Mouse (Mus musculus): ENCODE data around the gene Nat8f3. TPM values are rescaled to one million over a fixed set of nuclear protein-coding genes. Genes with fewer than 3 reads are reported as not detected.
"Not testable (repeated sequence)": the region's sequence is repeated elsewhere in the genome, so short reads cannot be mapped to it uniquely, and the experiment has no call there.

Nat8f3 gene
- under 1 TPM in 1 of 2 experiments, not detected in 1; 0.39 TPM for polyA plus RNA-seq (2017; shearing (Covaris generic))

DNA sequence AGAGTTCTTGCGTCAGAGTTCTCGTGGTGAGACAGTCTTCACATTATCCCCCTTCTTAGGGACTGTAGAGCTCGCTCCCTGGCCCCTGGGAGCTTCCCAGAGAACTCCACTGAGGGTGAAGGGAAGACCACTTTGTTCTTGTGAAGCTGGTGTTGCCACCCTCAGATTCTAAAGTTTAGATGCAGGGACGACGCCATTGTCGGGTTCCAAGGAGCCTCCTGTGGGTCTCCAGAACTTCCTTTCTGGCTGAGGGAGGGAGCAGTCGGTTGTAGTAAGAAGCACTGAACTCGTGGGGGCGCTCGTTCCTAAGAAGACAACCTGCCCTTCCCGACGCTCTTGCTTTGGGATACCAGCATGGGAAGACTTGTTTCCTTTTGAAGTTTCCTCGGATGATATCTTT is at the start of gene Nat8f3:
Nat8f3 (minus strand) TSS at position 223 of the 400 bp plus-strand sequence.
- not testable (repeated sequence) for ATAC-seq

DNA sequence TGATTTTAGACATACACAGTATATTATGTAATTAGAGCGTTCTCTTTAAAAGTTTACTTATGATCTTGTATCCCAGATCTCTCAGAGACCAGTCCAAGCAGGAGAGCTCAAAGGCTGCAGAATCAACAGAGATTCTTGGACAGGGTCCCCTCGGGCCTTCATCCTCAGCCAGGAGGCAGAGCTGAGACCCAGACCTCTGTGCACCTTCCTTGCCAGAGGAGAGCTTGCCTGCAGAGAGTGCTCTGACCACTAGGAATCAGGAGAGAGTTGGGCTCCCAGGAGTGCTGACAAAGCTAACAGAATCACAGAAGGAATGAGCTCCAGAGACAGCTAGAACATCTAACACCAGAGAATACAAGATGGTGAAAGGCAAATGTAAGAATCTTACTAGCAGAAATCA is 47.8 kb upstream of the Nat8f3 start:
- no peak for ATAC-seq

DNA sequence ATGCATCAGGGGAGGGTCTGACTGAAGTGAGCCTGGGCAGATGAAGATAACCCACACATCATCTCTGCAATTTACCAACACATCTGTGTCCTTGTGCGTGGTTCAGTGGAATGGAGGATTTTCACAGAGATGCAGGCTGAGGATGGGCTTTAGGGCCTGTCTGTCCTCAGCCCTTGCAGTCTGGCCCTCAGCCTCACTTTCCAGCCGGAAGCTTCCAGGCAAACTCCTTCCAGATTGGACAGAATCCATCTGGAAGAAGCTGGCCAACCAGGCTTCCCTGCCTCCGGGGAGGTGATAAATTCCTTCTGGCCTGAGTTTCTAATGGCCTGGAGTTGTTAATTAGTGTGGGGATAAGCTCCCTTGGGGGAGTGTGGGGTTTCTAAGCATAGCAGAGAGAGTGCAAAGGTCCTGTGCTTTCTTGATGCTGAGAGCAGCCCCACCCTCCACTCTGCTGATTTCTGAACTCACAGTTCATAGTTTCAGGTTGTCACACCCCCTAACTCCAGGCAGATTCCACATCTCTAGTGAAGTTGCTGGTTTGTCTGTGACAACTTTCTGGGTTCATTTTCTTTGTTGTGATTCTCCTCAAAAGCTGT is 45.5 kb upstream of the Nat8f3 start:
- not testable (repeated sequence) for ATAC-seq

- not testable (repeated sequence) for ATAC-seq
These were observed 45.0 kb upstream of the Nat8f3 start for GRCm38 (mm10) chr6:85810514-85810913.

DNA sequence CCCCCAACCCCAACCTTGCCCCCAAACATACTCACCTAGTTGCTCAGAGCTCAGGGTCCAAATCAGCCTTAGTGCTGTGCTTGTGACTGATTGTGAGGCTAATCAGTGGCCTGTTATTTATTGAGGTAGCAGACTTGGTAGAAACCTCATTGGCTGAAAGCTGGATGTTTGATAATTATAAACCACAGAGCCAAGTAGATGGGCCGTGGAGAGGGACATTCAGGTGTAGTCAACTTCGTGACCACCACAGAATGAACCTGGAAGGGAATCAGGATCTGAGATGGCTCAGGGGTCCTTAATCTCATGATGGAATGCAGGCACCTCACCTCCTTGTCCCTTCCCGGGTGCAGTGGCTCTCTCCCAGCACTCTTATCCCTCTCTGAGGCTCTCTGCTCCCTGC is 44.2 kb upstream of the Nat8f3 start:
- ATAC-seq: not testable (repeated sequence)

DNA sequence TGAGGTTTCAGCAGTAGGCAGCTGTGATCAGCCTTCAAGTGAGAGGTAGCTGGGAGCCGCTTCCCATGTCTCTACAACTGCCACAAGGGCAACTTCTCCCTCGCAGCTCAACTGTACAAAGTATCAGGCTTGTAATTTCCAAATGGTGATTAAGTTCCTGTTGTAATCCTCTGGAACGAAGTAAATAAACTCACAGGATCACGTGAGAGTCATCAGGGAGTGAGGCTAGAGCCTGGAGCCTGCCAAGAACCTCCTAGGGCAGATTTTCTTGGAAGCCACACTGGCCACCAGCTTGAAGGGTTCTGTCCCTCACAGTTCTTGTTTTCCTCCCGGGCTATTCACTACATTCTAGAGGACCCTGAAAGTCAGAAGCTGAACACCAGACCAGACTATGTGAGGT is 37.6 kb upstream of the Nat8f3 start:
- not testable (repeated sequence) for ATAC-seq

- not testable (repeated sequence) for ATAC-seq
These were observed 2.2 kb downstream of the Nat8f3 start for GRCm38 (mm10) chr6:85763127-85764070.

GRCm38 (mm10) chr6:85762678-85763077 is 2.9 kb downstream of the Nat8f3 start:
- not testable (repeated sequence) for ATAC-seq

DNA sequence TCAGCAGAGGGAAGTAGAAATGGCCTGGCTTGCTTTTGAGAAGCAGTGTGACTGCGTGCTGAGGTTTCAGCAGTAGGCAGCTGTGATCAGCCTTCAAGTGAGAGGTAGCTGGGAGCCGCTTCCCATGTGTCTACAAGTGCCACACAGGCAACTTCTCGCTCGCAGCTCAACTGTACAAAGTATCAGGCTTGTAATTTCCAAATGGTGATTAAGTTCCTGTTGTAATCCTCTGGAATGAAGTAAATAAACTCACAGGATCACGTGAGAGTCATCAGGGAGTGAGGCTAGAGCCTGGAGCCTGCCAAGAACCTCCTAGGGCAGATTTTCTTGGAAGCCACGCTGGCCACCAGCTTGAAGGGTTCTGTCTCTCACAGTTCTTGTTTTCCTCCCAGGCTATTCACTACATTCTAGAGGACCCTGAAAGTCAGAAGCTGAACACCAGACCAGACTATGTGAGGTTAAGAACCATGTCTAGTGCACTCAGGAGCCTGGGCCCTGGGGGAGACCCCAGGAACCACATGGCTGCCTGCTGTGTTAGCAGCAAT is 9.8 kb downstream of the Nat8f3 start:
- not testable (repeated sequence) for ATAC-seq

DNA sequence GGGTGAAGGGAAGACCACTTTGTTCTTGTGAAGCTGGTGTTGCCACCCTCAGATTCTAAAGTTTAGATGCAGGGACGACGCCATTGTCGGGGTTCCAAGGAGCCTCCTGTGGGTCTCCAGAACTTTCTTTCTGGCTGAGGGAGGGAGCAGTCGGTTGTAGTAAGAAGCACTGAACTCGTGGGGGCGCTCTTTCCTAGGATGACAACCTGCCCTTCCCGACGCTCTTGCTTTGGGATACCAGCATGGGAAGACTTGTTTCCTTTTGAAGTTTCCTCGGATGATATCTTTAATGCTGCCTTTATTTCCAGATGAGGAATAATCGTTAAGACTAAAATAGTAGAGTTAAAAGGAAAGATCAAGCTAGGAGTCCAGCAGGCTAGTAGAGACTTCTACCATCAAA is 52.4 kb downstream of the Nat8f3 start, which contains the start of gene Nat8f7:
Nat8f7 (minus strand) TSS at position 101 of the 400 bp plus-strand sequence.
- not testable (repeated sequence) for ATAC-seq

DNA sequence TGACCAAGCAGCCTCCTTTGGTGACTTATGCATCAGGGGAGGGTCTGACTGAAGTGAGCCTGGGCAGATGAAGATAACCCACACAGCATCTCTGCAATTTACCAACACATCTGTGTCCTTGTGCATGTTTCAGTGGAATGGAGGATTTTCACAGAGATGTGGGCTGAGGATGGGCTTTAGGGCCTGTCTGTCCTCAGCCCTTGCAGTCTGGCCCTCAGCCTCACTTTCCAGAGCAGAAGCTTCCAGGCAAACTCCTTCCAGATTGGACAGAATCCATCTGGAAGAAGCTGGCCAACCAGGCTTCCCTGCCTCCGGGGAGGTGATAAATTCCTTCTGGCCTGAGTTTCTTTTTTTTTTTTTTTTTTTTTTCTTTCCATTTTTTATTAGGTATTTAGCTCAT is 55.9 kb downstream of the Nat8f3 start:
- ATAC-seq: not testable (repeated sequence)

- not testable (repeated sequence) for ATAC-seq
These were observed 56.3 kb downstream of the Nat8f3 start for GRCm38 (mm10) chr6:85709206-85709605.

DNA sequence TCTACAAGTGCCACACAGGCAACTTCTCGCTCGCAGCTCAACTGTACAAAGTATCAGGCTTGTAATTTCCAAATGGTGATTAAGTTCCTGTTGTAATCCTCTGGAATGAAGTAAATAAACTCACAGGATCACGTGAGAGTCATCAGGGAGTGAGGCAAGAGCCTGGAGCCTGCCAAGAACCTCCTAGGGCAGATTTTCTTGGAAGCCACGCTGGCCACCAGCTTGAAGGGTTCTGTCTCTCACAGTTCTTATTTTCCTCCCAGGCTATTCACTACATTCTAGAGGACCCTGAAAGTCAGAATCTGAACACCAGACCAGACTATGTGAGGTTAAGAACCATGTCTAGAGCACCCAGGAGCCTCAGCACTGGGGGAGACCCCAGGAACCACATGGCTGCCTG is 63.6 kb downstream of the Nat8f3 start:
- ATAC-seq: not testable (repeated sequence)

Other genes with a start within 250 kb of the Nat8f3 start
- gene Alms1, start 178.2 kb downstream of the Nat8f3 start, polyA plus RNA-seq (2017; shearing (Covaris generic)): 1 to 10 TPM; 2.2 to 2.6 TPM
- not detected for gene Nat8f7, start 52.5 kb downstream of the Nat8f3 start, polyA plus RNA-seq (2017; shearing (Covaris generic))
- not detected for gene Nat8f6, start 55.2 kb upstream of the Nat8f3 start, polyA plus RNA-seq (2017; shearing (Covaris generic))
- not detected for gene Nat8f5, start 55.2 kb upstream of the Nat8f3 start, polyA plus RNA-seq (2017; shearing (Covaris generic))
- not detected for gene Nat8, start 66.3 kb upstream of the Nat8f3 start, polyA plus RNA-seq (2017; shearing (Covaris generic))
- gene Nat8f2, start 103.4 kb upstream of the Nat8f3 start, polyA plus RNA-seq (2017; shearing (Covaris generic)): not detected
- 1 to 10 TPM; 4.7 to 8.7 TPM for gene Nat8f4, start 139.1 kb upstream of the Nat8f3 start, polyA plus RNA-seq (2017; shearing (Covaris generic))
- gene Tprkb, start 146.1 kb upstream of the Nat8f3 start, polyA plus RNA-seq (2017; shearing (Covaris generic)): 10 to 100 TPM; 34.7 to 44.8 TPM
- gene Nat8f1, start 149.9 kb upstream of the Nat8f3 start, polyA plus RNA-seq (2017; shearing (Covaris generic)): 10 to 100 TPM; 10.4 to 15.9 TPM
- gene Dusp11, start 195.9 kb upstream of the Nat8f3 start, polyA plus RNA-seq (2017; shearing (Covaris generic)): 100 to 1,000 TPM; 168 to 211 TPM